Mouse (Mus musculus) cerebellum, postnatal 14 days (tissue): ENCODE data around the gene Smpd4.
A peak's percentile ranks its signal among the peaks of the same experiment; 100 is the strongest.

Experiments used
- DNase-seq, 2 experiments: peaks; one replicate each; pipeline ENCODE4 v3.0.0; 2021; ENCODE audit warnings: mixed read lengths in 2 of 2

The Smpd4 gene

DNA sequence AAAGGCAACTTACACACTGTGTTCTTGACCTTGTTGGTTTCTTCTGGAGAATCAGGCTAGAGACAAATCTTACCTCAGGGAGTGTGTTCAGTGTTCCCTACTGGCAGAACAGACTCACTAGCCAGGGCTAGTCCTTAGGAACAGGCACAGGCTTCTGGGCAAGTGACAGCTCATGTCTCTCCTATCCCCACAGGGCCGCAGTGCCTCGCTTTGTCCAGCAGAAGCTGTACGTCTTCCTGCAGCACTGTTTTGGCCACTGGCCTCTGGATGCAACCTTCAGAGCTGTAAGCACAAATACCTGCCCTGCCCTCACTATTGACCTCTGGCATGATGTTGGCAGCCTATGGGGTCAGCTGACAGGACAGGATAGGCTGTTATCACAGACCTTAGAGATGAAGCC lies 19.9 kb downstream of the Smpd4 start:
- peak in 1 of 2 experiments; percentile 13 for DNase-seq

GRCm38 (mm10) chr16:17639951-17640350 lies 20.8 kb downstream of the Smpd4 start:
- DNase-seq, result peak in 1 of 2 experiments; percentile 9

- DNase-seq, result peak; percentile 28 to 42
Observed at GRCm38 (mm10) chr16:17640706-17641105, 21.6 kb downstream of the Smpd4 start.

DNA sequence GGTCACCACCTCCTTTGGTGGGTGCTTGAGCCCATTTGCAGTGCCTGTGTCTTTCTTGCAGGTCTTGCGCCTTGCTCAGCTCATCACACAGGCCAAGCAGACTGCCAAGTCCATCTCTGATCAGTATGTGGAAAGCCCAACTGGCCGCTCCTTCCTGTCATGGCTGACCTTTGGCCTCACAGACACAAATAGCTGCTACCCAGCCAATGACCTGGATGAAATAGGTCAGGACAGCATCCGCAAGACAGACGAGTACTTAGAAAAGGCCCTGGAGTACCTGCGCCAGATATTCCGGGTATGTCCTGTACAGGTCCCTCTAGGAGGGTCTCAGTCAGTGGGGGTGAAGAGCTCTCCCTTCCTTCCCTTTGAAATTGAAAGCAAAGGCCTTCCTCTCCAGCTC lies 22.1 kb downstream of the Smpd4 start:
- peak; percentile 32 to 49 for DNase-seq

DNA sequence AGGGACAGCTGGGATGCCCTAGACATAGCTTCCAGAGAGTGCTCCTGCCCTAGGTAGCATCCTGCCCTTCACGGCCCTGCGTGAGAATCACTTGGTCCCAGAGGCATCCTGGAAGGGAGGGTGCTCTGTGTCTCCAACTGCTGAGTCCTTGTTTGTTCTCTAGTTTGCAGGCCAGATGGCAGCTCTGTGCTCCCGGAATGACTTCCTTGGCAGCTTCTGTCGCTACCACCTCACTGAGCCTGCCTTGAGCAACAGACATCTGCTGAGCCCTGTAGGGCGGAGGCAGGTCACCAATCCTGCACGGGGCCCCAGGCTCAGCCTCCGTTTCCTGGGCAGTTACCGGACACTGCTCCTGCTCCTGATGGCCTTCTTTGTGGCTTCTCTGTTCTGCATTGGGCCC lies 23.2 kb downstream of the Smpd4 start:
- DNase-seq, result peak; percentile 85 to 89

GRCm38 (mm10) chr16:17643437-17643990 lies 24.4 kb downstream of the Smpd4 start:
- peak in 1 of 2 experiments; percentile 31 for DNase-seq

- DNase-seq, result peak; percentile 84 to 90
Observed at GRCm38 (mm10) chr16:17646310-17647114, 27.4 kb downstream of the Smpd4 start, which contains the start of gene Ccdc74a. Gene Ccdc74a, plus strand, starts transcription at chr16:17646470.

- peak; percentile 28 to 34 for DNase-seq
Observed at GRCm38 (mm10) chr16:17647156-17647555, 28.0 kb downstream of the Smpd4 start.

- DNase-seq, result peak; percentile 40 to 42
Observed at GRCm38 (mm10) chr16:17647566-17648340, 28.6 kb downstream of the Smpd4 start.

- peak in 1 of 2 experiments; percentile 24 for DNase-seq
Observed at GRCm38 (mm10) chr16:17649925-17650605, 30.9 kb downstream of the Smpd4 start.

GRCm38 (mm10) chr16:17650711-17651110 lies 31.6 kb downstream of the Smpd4 start:
- peak; percentile 47 to 54 for DNase-seq

GRCm38 (mm10) chr16:17652607-17653006 lies 33.5 kb downstream of the Smpd4 start:
- DNase-seq, result no peak

DNA sequence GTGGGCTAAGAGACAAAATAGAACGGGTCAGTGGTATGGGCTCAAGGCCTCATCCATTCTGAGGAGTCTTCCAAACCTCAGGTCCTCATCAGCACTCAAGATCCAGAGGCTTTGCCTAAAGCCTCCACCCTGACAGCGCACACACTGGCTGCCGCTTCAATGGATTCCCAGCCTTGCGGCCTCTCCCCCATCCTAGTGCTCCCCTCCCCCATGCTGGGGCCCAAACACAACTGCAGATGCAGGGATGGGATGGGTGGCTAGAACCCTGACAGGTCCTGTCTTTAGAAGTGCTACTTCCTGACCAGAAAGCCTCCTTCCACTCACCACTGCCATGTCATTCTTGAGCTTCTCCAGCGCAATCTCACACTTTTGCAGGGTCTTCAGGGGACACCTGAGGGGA lies 34.4 kb downstream of the Smpd4 start:
- peak in 1 of 2 experiments; percentile 10 for DNase-seq

GRCm38 (mm10) chr16:17654188-17654795 lies 35.1 kb downstream of the Smpd4 start:
- DNase-seq, result peak in 1 of 2 experiments; percentile 31

DNA sequence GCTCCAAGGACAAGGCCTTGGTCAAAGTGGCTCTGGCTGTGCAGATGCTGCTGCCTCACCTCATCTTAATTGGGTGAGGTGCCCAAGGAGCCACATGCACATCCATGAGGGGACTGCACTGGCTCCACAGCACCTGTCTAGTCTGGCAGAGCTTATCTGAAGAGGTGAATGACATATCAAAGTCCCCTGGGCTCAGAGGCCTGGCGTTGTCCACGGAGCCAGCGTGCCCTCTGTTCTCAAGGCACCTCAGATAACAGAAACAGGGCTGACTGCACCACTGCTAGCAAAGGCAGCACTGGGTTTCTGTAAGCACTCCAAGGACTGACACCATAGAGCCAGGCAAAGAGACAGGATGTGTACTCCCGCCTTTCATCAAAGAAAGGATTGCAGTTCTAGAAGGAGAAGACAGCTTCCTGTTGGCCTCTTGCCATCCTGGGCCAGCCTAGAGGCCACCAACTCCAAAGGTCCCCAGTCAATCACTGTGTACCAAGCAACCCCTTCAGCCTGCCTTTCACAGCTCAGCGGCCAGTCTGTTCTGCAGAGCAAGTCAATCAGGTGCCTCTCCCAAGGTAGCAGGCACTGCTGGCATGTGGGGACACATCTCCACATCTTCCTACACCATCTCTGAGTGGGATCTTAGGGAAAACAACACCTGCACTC lies 37.2 kb downstream of the Smpd4 start:
- no peak for DNase-seq

- DNase-seq, result no peak
Observed at GRCm38 (mm10) chr16:17665568-17665967, 46.4 kb downstream of the Smpd4 start.

DNA sequence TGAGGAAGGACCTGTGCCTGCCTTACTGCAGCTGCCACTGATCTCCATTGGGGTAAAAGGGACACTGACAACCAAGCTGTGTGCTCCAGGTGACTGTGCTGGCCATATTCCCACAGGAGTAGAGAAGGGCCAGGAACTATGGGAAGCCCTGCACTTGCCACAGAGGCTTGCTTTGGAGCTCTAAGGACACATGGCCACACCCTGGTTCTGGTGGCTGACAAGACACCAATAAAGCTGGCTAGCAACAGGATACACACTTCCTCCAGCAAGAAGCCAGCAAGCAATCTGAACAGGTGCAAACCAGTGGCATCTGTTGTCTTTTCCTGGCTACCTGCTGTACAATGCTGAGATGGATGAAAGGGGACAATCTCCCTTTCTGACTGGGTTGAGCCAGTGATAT lies 50.7 kb downstream of the Smpd4 start:
- peak; percentile 21 to 22 for DNase-seq
